ENCODE assay signal across 11 mouse cellular contexts in genomic region chr7:96336376-96336775, GRCm38 (mm10).
"Had no signal": no experiment of that assay in that cellular context is flagged by ENCODE, and none has a peak within 500 bp of the region (broad histone marks: within the 10 kb centered on the region; RNA-seq: fewer than 3 reads in every experiment).

No protein-coding gene starts in this region.

- H3K4me1 ChIP-seq: limb, embryonic 13.5 days; midbrain, embryonic 15.5 days had no signal

- H3K27ac ChIP-seq: kidney, postnatal 0 days; limb, embryonic 13.5 days; liver, embryonic 14.5 days; midbrain, embryonic 15.5 days had no signal

- H3K4me2 ChIP-seq: limb, embryonic 13.5 days; midbrain, embryonic 15.5 days had no signal

- H3K9ac ChIP-seq: limb, embryonic 13.5 days; liver, embryonic 14.5 days; midbrain, embryonic 15.5 days had no signal

- DNase-seq: kidney, adult 9 months; kidney, postnatal 36 days; layer of hippocampus, adult 9-11 months; layer of hippocampus, postnatal 36 days; lung, adult 18-20 months; thymus, adult 18-20 months; thymus, postnatal 14 days had no signal

- ATAC-seq: midbrain, embryonic 15.5 days had no signal

- H3K4me3 ChIP-seq: limb, embryonic 13.5 days; midbrain, embryonic 15.5 days had no signal

- H3K9me3 ChIP-seq: limb, embryonic 13.5 days; midbrain, embryonic 15.5 days had no signal

- H3K27me3 ChIP-seq: limb, embryonic 13.5 days; midbrain, embryonic 15.5 days had no signal

- H3K36me3 ChIP-seq: limb, embryonic 13.5 days; midbrain, embryonic 15.5 days had no signal
